Mouse (Mus musculus): Measurements from ENCODE around the gene Kcnc3. TPM values are rescaled to one million over a fixed set of nuclear protein-coding genes. Genes with fewer than 3 reads are reported as not detected.

Kcnc3 gene
- polyA plus RNA-seq, 1 experiment from 2014 or later: 0.97 TPM

- no peaks in the 10 kb centered on the region for H3K36me3 ChIP-seq (ENCODE audit: insufficient read depth)
- ATAC-seq (ENCODE audit: insufficient read depth) (peak; percentile 33), DNase-seq (peak; percentile 87)
- TF ChIP-seq CTCF (IDR thresholded peaks at IDR 0.05; ENCODE audit: low read depth): 0 out of 2 replicates have a peak, but pooled peaks have one; percentile 9
- H3K27ac ChIP-seq (ENCODE audit: low read depth): no peak overlapping the region
- peak overlapping the region; percentile 33 for H3K4me3 ChIP-seq (ENCODE audit: low read depth, low read length)
- 1% methylated on average over 32 of the region's 33 CpGs for WGBS
- no peaks in the 10 kb centered on the region for H3K4me1 ChIP-seq (ENCODE audit: insufficient read depth)
- no peak overlapping the region; the same call in 1 of the 2 replicates for H3K9ac ChIP-seq
- H3K9me3 ChIP-seq (ENCODE audit: low read depth, low read length): no peaks in the 10 kb centered on the region
- H3K27me3 ChIP-seq (ENCODE audit: insufficient read depth, low read length): peaks cover 82% of the 10 kb centered on the region
- H3K4me2 ChIP-seq: peak overlapping the region; percentile 99
Observed at GRCm38 (mm10) chr7:44589149-44589548, 1.3 kb upstream of the Kcnc3 start.

- no peak overlapping the region for H3K27ac ChIP-seq (ENCODE audit: low read depth)
- H3K36me3 ChIP-seq (ENCODE audit: insufficient read depth): no peaks in the 10 kb centered on the region
- ATAC-seq (ENCODE audit: insufficient read depth) (0 out of 2 replicates have a peak, but pooled peaks have one; percentile 2), DNase-seq (no peak)
- H3K27me3 ChIP-seq (ENCODE audit: insufficient read depth, low read length): peaks cover 82% of the 10 kb centered on the region
- 3% methylated on average over 13 of the region's 13 CpGs for WGBS
- no peaks in the 10 kb centered on the region for H3K4me1 ChIP-seq (ENCODE audit: insufficient read depth)
- no peak for TF ChIP-seq CTCF (IDR thresholded peaks at IDR 0.05; ENCODE audit: low read depth)
- peak overlapping the region; percentile 99 for H3K4me2 ChIP-seq
- no peaks in the 10 kb centered on the region for H3K9me3 ChIP-seq (ENCODE audit: low read depth, low read length)
- no peak overlapping the region for H3K9ac ChIP-seq
- peak overlapping the region; percentile 50; the same call in 1 of the 2 replicates for H3K4me3 ChIP-seq (ENCODE audit: low read depth, low read length)
Observed at GRCm38 (mm10) chr7:44589946-44590345, 518 bp upstream of the Kcnc3 start.

GRCm38 (mm10) chr7:44591348-44592116 lies 1.1 kb downstream of the Kcnc3 start:
- WGBS: under 1% methylated on average over 60 of the region's 60 CpGs
- H3K4me2 ChIP-seq: peak overlapping the region; percentile 99
- H3K4me1 ChIP-seq (ENCODE audit: insufficient read depth): no peaks in the 10 kb centered on the region
- ATAC-seq (ENCODE audit: insufficient read depth) (no peak), DNase-seq (no peak)
- H3K9me3 ChIP-seq (ENCODE audit: low read depth, low read length): no peaks in the 10 kb centered on the region
- peak overlapping the region; percentile 29; the same call in 1 of the 2 replicates for H3K9ac ChIP-seq
- TF ChIP-seq CTCF (IDR thresholded peaks at IDR 0.05; ENCODE audit: low read depth): no peak
- no peaks in the 10 kb centered on the region for H3K36me3 ChIP-seq (ENCODE audit: insufficient read depth)
- peaks cover 70% of the 10 kb centered on the region for H3K27me3 ChIP-seq (ENCODE audit: insufficient read depth, low read length)
- no peak overlapping the region for H3K27ac ChIP-seq (ENCODE audit: low read depth)
- peak overlapping the region; percentile 50 for H3K4me3 ChIP-seq (ENCODE audit: low read depth, low read length)

- DNase-seq: no peak
- ATAC-seq (ENCODE audit: insufficient read depth): no peak
- Histone ChIP-seq H3K9ac (no peak overlapping the region), H3K9me3 (ENCODE audit: low read depth, low read length) (no peaks in the 10 kb centered on the region), H3K4me3 (ENCODE audit: low read depth, low read length) (no peak overlapping the region), H3K4me2 (peak overlapping the region; percentile 26; the same call in 1 of the 2 replicates), H3K36me3 (ENCODE audit: insufficient read depth) (no peaks in the 10 kb centered on the region), H3K27ac (ENCODE audit: low read depth) (no peak overlapping the region), H3K27me3 (ENCODE audit: insufficient read depth, low read length) (peaks cover 55% of the 10 kb centered on the region), H3K4me1 (ENCODE audit: insufficient read depth) (no peaks in the 10 kb centered on the region)
- no peak for TF ChIP-seq CTCF (IDR thresholded peaks at IDR 0.05; ENCODE audit: low read depth)
- WGBS: under 1% methylated on average over 15 of the region's 15 CpGs
Observed at GRCm38 (mm10) chr7:44593051-44593450, 2.6 kb downstream of the Kcnc3 start.

- Histone ChIP-seq H3K4me3 (ENCODE audit: low read depth, low read length) (no peak overlapping the region), H3K4me2 (peak overlapping the region; percentile 25; the same call in 1 of the 2 replicates), H3K27ac (ENCODE audit: low read depth) (no peak overlapping the region), H3K9ac (no peak overlapping the region), H3K4me1 (ENCODE audit: insufficient read depth) (no peaks in the 10 kb centered on the region), H3K27me3 (ENCODE audit: insufficient read depth, low read length) (peaks cover 48% of the 10 kb centered on the region), H3K9me3 (ENCODE audit: low read depth, low read length) (no peaks in the 10 kb centered on the region), H3K36me3 (ENCODE audit: insufficient read depth) (no peaks in the 10 kb centered on the region)
- TF ChIP-seq CTCF (IDR thresholded peaks at IDR 0.05; ENCODE audit: low read depth): peak; percentile 21; the same call in 1 of the 2 replicates
- peak; percentile 92 for DNase-seq
- WGBS: 0% methylated on average over 22 of the region's 22 CpGs
- peak; percentile 35; the same call in 1 of the 2 replicates for ATAC-seq (ENCODE audit: insufficient read depth)
Observed at GRCm38 (mm10) chr7:44593775-44594174, 3.3 kb downstream of the Kcnc3 start.

- no peaks in the 10 kb centered on the region for H3K9me3 ChIP-seq (ENCODE audit: low read depth, low read length)
- H3K27ac ChIP-seq (ENCODE audit: low read depth): no peak overlapping the region
- H3K9ac ChIP-seq: no peak overlapping the region
- ATAC-seq (ENCODE audit: insufficient read depth) (no peak), DNase-seq (peak; percentile 35)
- peaks cover 43% of the 10 kb centered on the region for H3K27me3 ChIP-seq (ENCODE audit: insufficient read depth, low read length)
- H3K4me1 ChIP-seq (ENCODE audit: insufficient read depth): no peaks in the 10 kb centered on the region
- H3K4me2 ChIP-seq: no peak overlapping the region; the same call in 1 of the 2 replicates
- 57% methylated on average over 6 of the region's 6 CpGs for WGBS
- H3K4me3 ChIP-seq (ENCODE audit: low read depth, low read length): no peak overlapping the region
- H3K36me3 ChIP-seq (ENCODE audit: insufficient read depth): no peaks in the 10 kb centered on the region
- no peak for TF ChIP-seq CTCF (IDR thresholded peaks at IDR 0.05; ENCODE audit: low read depth)
Observed at GRCm38 (mm10) chr7:44594291-44594690, 3.8 kb downstream of the Kcnc3 start.

GRCm38 (mm10) chr7:44595131-44595561 lies 4.7 kb downstream of the Kcnc3 start:
- no peak for DNase-seq
- 89% methylated on average over 20 of the region's 20 CpGs for WGBS
- no peak for TF ChIP-seq CTCF (IDR thresholded peaks at IDR 0.05; ENCODE audit: low read depth)

More at GRCm38 (mm10) chr7:44595131-44595561, 4.7 kb downstream of the Kcnc3 start:
- Histone ChIP-seq H3K27me3 (ENCODE audit: insufficient read depth, low read length) (peaks cover 41% of the 10 kb centered on the region), H3K4me1 (ENCODE audit: insufficient read depth) (no peaks in the 10 kb centered on the region), H3K4me2 (no peak overlapping the region), H3K36me3 (ENCODE audit: insufficient read depth) (no peaks in the 10 kb centered on the region), H3K4me3 (ENCODE audit: low read depth, low read length) (no peak overlapping the region), H3K9me3 (ENCODE audit: low read depth, low read length) (no peaks in the 10 kb centered on the region), H3K9ac (no peak overlapping the region), H3K27ac (ENCODE audit: low read depth) (no peak overlapping the region)
- ATAC-seq (ENCODE audit: insufficient read depth): no peak

Measured in lung, embryonic 14.5 days (tissue).